Mouse (Mus musculus) stomach, postnatal 0 days (tissue): ENCODE data around the gene Cars2.

Source experiments
- CTCF ChIP-seq: IDR thresholded peaks from 2 replicates; pipeline ENCODE4 v1.5.1; 2016; ENCODE audit warnings: antibody characterized with exemption, low read depth, mild to moderate bottlenecking, moderate library complexity
- EP300 ChIP-seq: optimal IDR thresholded peaks from 2 replicates; pipeline ENCODE3; 2016; ENCODE audit warnings: antibody characterized with exemption

DNA sequence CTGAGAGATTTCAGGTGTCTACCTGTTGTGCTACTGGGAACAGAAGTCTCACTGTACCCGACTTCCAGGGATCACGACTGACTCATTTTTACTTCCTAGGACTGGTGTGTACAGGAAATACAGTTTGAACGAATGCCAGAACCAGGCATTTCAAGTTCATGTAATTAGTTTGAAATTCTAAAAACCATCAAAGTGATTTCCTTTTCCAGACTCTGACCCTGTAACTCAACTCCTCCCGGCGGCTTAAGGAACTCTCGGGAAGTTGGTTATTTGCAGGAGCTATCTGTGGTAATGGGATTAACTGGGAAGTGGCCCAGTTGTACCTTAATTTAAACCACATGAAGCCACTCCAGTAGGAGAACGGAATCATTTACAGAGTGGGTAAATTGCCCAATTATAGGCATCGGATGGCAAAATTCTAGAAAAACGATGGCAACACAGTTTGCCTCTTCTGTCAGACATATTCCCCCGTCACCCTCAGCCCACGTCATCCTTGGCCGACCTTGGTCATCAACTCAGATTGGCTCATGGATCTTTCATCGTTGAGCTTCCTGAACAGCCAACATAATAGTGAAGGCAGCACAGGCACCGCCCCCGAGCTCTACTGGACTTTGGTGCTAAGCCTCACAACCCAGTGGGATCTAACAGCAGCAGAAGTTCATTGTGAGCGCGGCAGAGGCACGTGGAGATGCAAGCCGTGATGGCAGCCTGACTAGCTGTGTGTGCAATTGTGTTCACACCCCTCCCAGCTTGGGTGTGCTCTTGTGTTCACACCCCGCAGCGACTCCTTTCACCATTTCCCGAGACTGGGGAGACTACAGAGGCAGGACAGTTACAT lies 18.9 kb upstream of the Cars2 start:
- no peak for TF ChIP-seq CTCF
- no peak for TF ChIP-seq EP300
